Mouse (Mus musculus): ENCODE data around the gene Asb16.

- TF ChIP-seq EP300 (IDR thresholded peaks at IDR 0.05; ENCODE audit: insufficient read depth, low read depth, low read length) = no peak
- no peak for TF ChIP-seq CTCF (IDR thresholded peaks at IDR 0.05)
- TF ChIP-seq POLR2A (IDR thresholded peaks at IDR 0.05; ENCODE audit: insufficient read depth, low read depth, low read length) = no peak
Measured at GRCm38 (mm10) chr11:102327839-102328238, 59.3 kb downstream of the Asb16 start.

All from heart, adult 2 months (tissue).